Mouse (Mus musculus): ENCODE data around the gene Arsk. TPM values are rescaled to one million over a fixed set of nuclear protein-coding genes. Genes with fewer than 3 reads are reported as not detected.
A peak's percentile ranks its signal among the peaks of the same experiment; 100 is the strongest.

Gene Arsk
- total and polyA plus RNA-seq, 2 experiments from 2014 or later = 5.1 to 6.7 TPM

GRCm38 (mm10) chr13:76042455-76042854 is 56.0 kb downstream of the Arsk start:
- Histone ChIP-seq H3K9ac (replicated peaks; ENCODE audit: low read length) (no peak overlapping the region), H3K4me3 (ENCODE audit: low read length) (no peak overlapping the region), H3K27ac (no peak overlapping the region), H3K4me2 (ENCODE audit: low read depth, low read length) (no peak overlapping the region), H3K36me3 (ENCODE audit: insufficient read depth, low read length) (no peaks in the 10 kb centered on the region), H3K27me3 (ENCODE audit: insufficient read depth, low read length) (no peaks in the 10 kb centered on the region), H3K4me1 (ENCODE audit: insufficient read depth, low read length) (no peaks in the 10 kb centered on the region), H3K9me3 (ENCODE audit: low read length) (no peaks in the 10 kb centered on the region)
- no peak for TF ChIP-seq CTCF (IDR thresholded peaks at IDR 0.05; ENCODE audit: low read depth)
- WGBS = 64% methylated on average over 1 of the region's 1 CpGs
- DNase-seq (ENCODE audit: low spot score) (no peak), ATAC-seq (no peak)

- H3K9ac ChIP-seq (replicated peaks; ENCODE audit: low read length) = no peak overlapping the region
- no peak overlapping the region for H3K4me2 ChIP-seq (ENCODE audit: low read depth, low read length)
- DNase-seq (ENCODE audit: low spot score) = no peak
- ATAC-seq = no peak
- H3K36me3 ChIP-seq (ENCODE audit: insufficient read depth, low read length) = no peaks in the 10 kb centered on the region
- H3K4me1 ChIP-seq (ENCODE audit: insufficient read depth, low read length) = no peaks in the 10 kb centered on the region
- no peak overlapping the region for H3K27ac ChIP-seq
- 82% methylated on average over 3 of the region's 3 CpGs for WGBS
- no peak overlapping the region for H3K4me3 ChIP-seq (ENCODE audit: low read length)
- no peaks in the 10 kb centered on the region for H3K9me3 ChIP-seq (ENCODE audit: low read length)
- TF ChIP-seq CTCF (IDR thresholded peaks at IDR 0.05; ENCODE audit: low read depth) = no peak
- H3K27me3 ChIP-seq (ENCODE audit: insufficient read depth, low read length) = no peaks in the 10 kb centered on the region
These were observed 73.9 kb downstream of the Arsk start for GRCm38 (mm10) chr13:76024588-76024987.

DNA sequence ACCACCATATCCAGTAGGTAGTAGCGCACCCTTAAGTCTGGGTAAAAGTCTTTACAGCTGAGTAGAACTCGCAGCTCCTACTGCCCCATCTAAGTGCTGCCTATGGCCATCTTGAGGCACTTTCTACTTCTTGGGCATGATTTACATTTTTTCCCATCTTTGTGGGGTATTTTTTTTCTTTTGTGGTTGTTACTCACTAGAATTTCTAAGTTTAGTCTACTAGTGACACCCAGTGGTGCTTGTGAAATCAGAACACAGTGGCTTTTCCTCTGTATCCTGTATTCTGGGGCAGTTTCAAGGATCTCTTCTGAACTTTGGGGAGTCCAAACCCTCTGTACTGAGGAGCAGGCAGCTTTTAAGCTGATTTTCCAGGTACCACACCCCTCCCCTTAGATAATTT is 76.7 kb downstream of the Arsk start:
- Histone ChIP-seq H3K9ac (replicated peaks; ENCODE audit: low read length) (no peak overlapping the region), H3K36me3 (ENCODE audit: insufficient read depth, low read length) (no peaks in the 10 kb centered on the region), H3K4me2 (ENCODE audit: low read depth, low read length) (no peak overlapping the region), H3K4me3 (ENCODE audit: low read length) (no peak overlapping the region), H3K27me3 (ENCODE audit: insufficient read depth, low read length) (no peaks in the 10 kb centered on the region), H3K9me3 (ENCODE audit: low read length) (no peaks in the 10 kb centered on the region), H3K4me1 (ENCODE audit: insufficient read depth, low read length) (peaks cover 3% of the 10 kb centered on the region; the same call in 1 of the 2 replicates), H3K27ac (no peak overlapping the region)
- WGBS = 96% methylated on average over 2 of the region's 2 CpGs
- peak; percentile 54 for DNase-seq (ENCODE audit: low spot score)
- TF ChIP-seq CTCF (IDR thresholded peaks at IDR 0.05; ENCODE audit: low read depth) = peak; percentile 46
- no peak for ATAC-seq

GRCm38 (mm10) chr13:76018844-76019400 is 79.5 kb downstream of the Arsk start:
- H3K36me3 ChIP-seq (ENCODE audit: insufficient read depth, low read length) = no peaks in the 10 kb centered on the region
- ATAC-seq = peak; percentile 61
- 51% methylated on average over 5 of the region's 5 CpGs for WGBS
- H3K9me3 ChIP-seq (ENCODE audit: low read length) = no peaks in the 10 kb centered on the region
- H3K27me3 ChIP-seq (ENCODE audit: insufficient read depth, low read length) = no peaks in the 10 kb centered on the region
- H3K4me1 ChIP-seq (ENCODE audit: insufficient read depth, low read length) = peaks cover 3% of the 10 kb centered on the region; the same call in 1 of the 2 replicates
- no peak overlapping the region; the same call in 1 of the 2 replicates for H3K9ac ChIP-seq (replicated peaks; ENCODE audit: low read length)
- H3K4me3 ChIP-seq (ENCODE audit: low read length) = peak overlapping the region; percentile 67
- TF ChIP-seq CTCF (IDR thresholded peaks at IDR 0.05; ENCODE audit: low read depth) = no peak
- peak overlapping the region; percentile 66 for H3K4me2 ChIP-seq (ENCODE audit: low read depth, low read length)
- H3K27ac ChIP-seq = no peak overlapping the region
- no peak for DNase-seq (ENCODE audit: low spot score)

- Histone ChIP-seq H3K9ac (replicated peaks; ENCODE audit: low read length) (peak within 1 kb of the TSS; percentile 94), H3K36me3 (ENCODE audit: insufficient read depth, low read length) (no peaks in the 10 kb centered on the region), H3K4me2 (ENCODE audit: low read depth, low read length) (peak within 1 kb of the TSS; percentile 66), H3K4me1 (ENCODE audit: insufficient read depth, low read length) (peaks cover 3% of the 10 kb centered on the region; the same call in 1 of the 2 replicates), H3K27me3 (ENCODE audit: insufficient read depth, low read length) (no peaks in the 10 kb centered on the region), H3K4me3 (ENCODE audit: low read length) (peak within 1 kb of the TSS; percentile 67), H3K9me3 (ENCODE audit: low read length) (no peaks in the 10 kb centered on the region), H3K27ac (peak within 1 kb of the TSS; percentile 96)
- ATAC-seq (peak; percentile 100), DNase-seq (ENCODE audit: low spot score) (peak; percentile 100)
- TF ChIP-seq CTCF (IDR thresholded peaks at IDR 0.05; ENCODE audit: low read depth) = no peak
- under 1% methylated on average over 50 of the region's 50 CpGs for WGBS
These were observed 80.3 kb downstream of the Arsk start, which contains the start of gene Rfesd for GRCm38 (mm10) chr13:76017974-76018843. Gene Rfesd, minus strand, starts transcription at chr13:76018719.

GRCm38 (mm10) chr13:76017465-76017864 is 81.0 kb downstream of the Arsk start:
- Histone ChIP-seq H3K4me1 (ENCODE audit: insufficient read depth, low read length) (peaks cover 3% of the 10 kb centered on the region; the same call in 1 of the 2 replicates), H3K9me3 (ENCODE audit: low read length) (no peaks in the 10 kb centered on the region), H3K36me3 (ENCODE audit: insufficient read depth, low read length) (no peaks in the 10 kb centered on the region), H3K9ac (replicated peaks; ENCODE audit: low read length) (peak overlapping the region; percentile 94), H3K27me3 (ENCODE audit: insufficient read depth, low read length) (no peaks in the 10 kb centered on the region), H3K27ac (peak overlapping the region; percentile 96), H3K4me3 (ENCODE audit: low read length) (peak overlapping the region; percentile 67), H3K4me2 (ENCODE audit: low read depth, low read length) (peak overlapping the region; percentile 66)
- ATAC-seq (no peak), DNase-seq (ENCODE audit: low spot score) (no peak)
- 78% methylated on average over 4 of the region's 4 CpGs for WGBS
- no peak for TF ChIP-seq CTCF (IDR thresholded peaks at IDR 0.05; ENCODE audit: low read depth)
